Mouse (Mus musculus) heart, postnatal 0 days (tissue): ENCODE results near the gene Wdr95.

Experiments
- CTCF ChIP-seq: IDR thresholded peaks from 2 replicates; pipeline ENCODE4 v1.5.1; 2016; ENCODE audit warnings: antibody characterized with exemption, control low read depth, low read depth
- EP300 ChIP-seq: IDR thresholded peaks from 2 replicates; pipeline ENCODE4 v1.6.1; 2016; ENCODE audit warnings: antibody characterized with exemption, low read depth

- TF ChIP-seq CTCF: no peak
- no peak for TF ChIP-seq EP300
Observed at GRCm38 (mm10) chr5:149514890-149515289, 13.6 kb upstream of the Wdr95 start.
